Mouse (Mus musculus) liver, postnatal 0 days (tissue): ENCODE measurements around the gene Lingo2. TPM values are rescaled to one million over a fixed set of nuclear protein-coding genes. Genes with fewer than 3 reads are reported as not detected.

Source experiments
- ATAC-seq: fragments of 200-750 bp; cut with Nextera tagmentation; 2 replicates; pipeline ENCODE4 v1.8.0; 2017; ENCODE audit warnings: mild to moderate bottlenecking, moderate library complexity
- DNase-seq: peaks from one replicate; pipeline ENCODE4 v3.0.0-alpha.2; 2016
- H3K27ac ChIP-seq: fragments of 300-500 bp; sonication (generic); 2 replicates; pipeline ENCODE4 v1.5.1; 2014; ENCODE audit warnings: antibody characterized with exemption, moderate library complexity, mild to moderate bottlenecking, low read depth
- H3K27me3 ChIP-seq: fragments of 300-500 bp; sonication (generic); 2 replicates; pipeline ENCODE4 v1.6.1; 2014; ENCODE audit warnings: low read length, control low read depth, mixed read lengths; ENCODE audit not compliant: insufficient read depth
- H3K36me3 ChIP-seq: fragments of 300-500 bp; sonication (generic); replicated peaks from 2 replicates; pipeline ENCODE4 v1.6.1; 2014; ENCODE audit warnings: mild to moderate bottlenecking, control low read depth, low read length, moderate library complexity, mixed read lengths; ENCODE audit not compliant: insufficient read depth
- H3K4me1 ChIP-seq: fragments of 300-500 bp; sonication (generic); 2 replicates; pipeline ENCODE4 v1.6.1; 2014; ENCODE audit warnings: antibody characterized with exemption, mild to moderate bottlenecking, control low read depth; ENCODE audit not compliant: insufficient read depth
- H3K4me2 ChIP-seq: fragments of 300-500 bp; sonication (generic); 2 replicates; pipeline ENCODE4 v1.6.1; 2014; ENCODE audit warnings: low read depth, mild to moderate bottlenecking, low read length, moderate library complexity, mixed read lengths
- H3K4me3 ChIP-seq: fragments of 300-500 bp; sonication (generic); 2 replicates; pipeline ENCODE4 v1.5.1; 2014; ENCODE audit warnings: low read depth, low read length
- H3K9ac ChIP-seq: fragments of 300-500 bp; sonication (generic); replicated peaks from 2 replicates; pipeline ENCODE4 v1.6.1; 2014; ENCODE audit warnings: mild to moderate bottlenecking, moderate library complexity
- H3K9me3 ChIP-seq: fragments of 300-500 bp; sonication (generic); 2 replicates; pipeline ENCODE4 v1.6.1; 2016; ENCODE audit warnings: mild to moderate bottlenecking, control low read depth, low read length, mixed read lengths
- CTCF ChIP-seq: sonication (generic); IDR thresholded peaks from 2 replicates; pipeline ENCODE4 v1.5.1; 2016; ENCODE audit warnings: antibody characterized with exemption, low read depth
- EP300 ChIP-seq: IDR thresholded peaks from 2 replicates; pipeline ENCODE4 v1.6.1; 2016; ENCODE audit warnings: antibody characterized with exemption, low read depth, mild to moderate bottlenecking
- WGBS: fragments of 180-500 bp; shearing (Covaris S2); extraction: QIAGEN DNeasy Blood & Tissue Kit; methylation state at CpG from one replicate; pipeline ENCODE4 v1.1.7; 2014; ENCODE audit not compliant: insufficient replicate concordance; 5-methylcytosine and 5-hydroxymethylcytosine counted together
- polyA plus RNA-seq: library from polyadenylated mRNA; unstranded; fragments of >200 nt; fragmentation: Nextera tagmentation; extraction: Ambion mirVana; gene quantifications from 2 replicates; pipeline ENCODE4 v1.2.1, GENCODE M21; 2015

The Lingo2 gene
- not detected in 2 replicates for polyA plus RNA-seq

DNA sequence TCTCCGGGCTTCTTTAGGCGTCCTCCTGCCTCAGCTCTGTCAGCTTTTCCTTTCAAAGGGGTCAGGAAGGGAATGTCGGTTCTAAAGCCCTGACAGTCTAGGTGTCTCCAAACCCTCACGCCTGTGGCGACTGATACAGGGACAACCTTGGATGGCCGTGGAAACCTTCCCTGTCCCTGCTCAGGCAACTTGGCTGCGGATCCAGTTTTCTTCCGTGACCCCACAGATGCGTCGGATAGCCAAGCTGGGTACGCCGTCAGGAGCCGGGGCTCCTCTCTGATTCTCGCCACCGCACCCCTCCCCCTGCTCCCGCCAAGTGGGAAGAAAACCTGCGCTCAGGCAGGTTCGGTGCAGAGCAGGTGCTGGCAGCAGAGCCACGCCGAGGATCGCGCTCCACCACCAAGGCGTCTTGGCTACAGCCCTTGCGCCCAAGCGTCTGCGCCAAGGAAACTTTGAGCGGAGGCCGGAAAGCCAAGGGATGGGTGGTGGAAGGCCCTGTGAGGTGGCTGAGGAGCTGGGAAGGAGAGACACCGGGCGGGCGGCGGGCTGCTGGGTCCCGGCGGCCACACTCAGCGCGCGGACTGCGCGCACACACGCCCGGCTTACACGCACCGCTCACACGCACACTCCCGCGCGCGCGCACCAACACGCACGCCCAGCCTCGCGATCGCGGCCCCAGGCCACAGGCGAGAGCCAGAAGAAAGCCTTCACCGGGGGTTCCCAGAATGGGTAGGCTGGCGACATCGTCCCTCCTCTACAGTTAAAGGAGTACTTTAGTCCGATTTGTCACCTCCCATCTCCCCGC is at the start of gene Lingo2:
Gene Lingo2 (minus strand): TSS at position 598 of the 805 bp plus-strand sequence.
- H3K4me1 ChIP-seq, result peaks cover 5% of the 10 kb centered on the region
- H3K27ac ChIP-seq, result no peak within 1 kb of the TSS
- WGBS, result 1% methylated on average over 61 of the region's 61 CpGs
- H3K36me3 ChIP-seq, result no peaks in the 10 kb centered on the region
- no peak for TF ChIP-seq EP300
- no peak for TF ChIP-seq CTCF
- ATAC-seq (no peak), DNase-seq (no peak)
- no peaks in the 10 kb centered on the region for H3K9me3 ChIP-seq
- H3K4me3 ChIP-seq, result peak within 1 kb of the TSS; percentile 34
- no peak within 1 kb of the TSS for H3K9ac ChIP-seq
- H3K4me2 ChIP-seq, result peak within 1 kb of the TSS; percentile 63
- peaks cover 40% of the 10 kb centered on the region for H3K27me3 ChIP-seq

- Histone ChIP-seq H3K27ac (no peak overlapping the region), H3K4me1 (no peaks in the 10 kb centered on the region), H3K4me3 (no peak overlapping the region), H3K27me3 (no peaks in the 10 kb centered on the region), H3K9me3 (no peaks in the 10 kb centered on the region), H3K4me2 (no peak overlapping the region), H3K36me3 (no peaks in the 10 kb centered on the region), H3K9ac (no peak overlapping the region)
- 76% methylated on average over 4 of the region's 4 CpGs for WGBS
- ATAC-seq (no peak), DNase-seq (no peak)
- TF ChIP-seq CTCF (no peak), EP300 (no peak)
These were observed 21.8 kb upstream of the Lingo2 start for GRCm38 (mm10) chr4:36973358-36973757.

GRCm38 (mm10) chr4:36952431-36953429 is 1.2 kb upstream of the Lingo2 start:
- no peak overlapping the region for H3K27ac ChIP-seq
- no peak for TF ChIP-seq CTCF
- TF ChIP-seq EP300, result no peak
- H3K9me3 ChIP-seq, result no peaks in the 10 kb centered on the region
- DNase-seq (no peak), ATAC-seq (no peak)
- H3K36me3 ChIP-seq, result no peaks in the 10 kb centered on the region
- H3K4me2 ChIP-seq, result peak overlapping the region; percentile 7; the same call in 1 of the 2 replicates
- no peak overlapping the region for H3K9ac ChIP-seq
- 8% methylated on average over 20 of the region's 20 CpGs for WGBS
- H3K27me3 ChIP-seq, result peaks cover 40% of the 10 kb centered on the region
- H3K4me3 ChIP-seq, result no peak overlapping the region; the same call in 1 of the 2 replicates
- peaks cover 5% of the 10 kb centered on the region for H3K4me1 ChIP-seq

GRCm38 (mm10) chr4:36951955-36952215 is 338 bp upstream of the Lingo2 start:
- no peak for DNase-seq
- TF ChIP-seq EP300, result no peak
- no peak for TF ChIP-seq CTCF
- Histone ChIP-seq H3K27me3 (peaks cover 40% of the 10 kb centered on the region), H3K27ac (no peak overlapping the region), H3K4me1 (peaks cover 5% of the 10 kb centered on the region), H3K9ac (no peak overlapping the region), H3K4me2 (peak overlapping the region; percentile 63; the same call in 1 of the 2 replicates), H3K36me3 (no peaks in the 10 kb centered on the region), H3K4me3 (peak overlapping the region; percentile 20; the same call in 1 of the 2 replicates), H3K9me3 (no peaks in the 10 kb centered on the region)
- WGBS, result under 1% methylated on average over 7 of the region's 7 CpGs
- no peak for ATAC-seq

DNA sequence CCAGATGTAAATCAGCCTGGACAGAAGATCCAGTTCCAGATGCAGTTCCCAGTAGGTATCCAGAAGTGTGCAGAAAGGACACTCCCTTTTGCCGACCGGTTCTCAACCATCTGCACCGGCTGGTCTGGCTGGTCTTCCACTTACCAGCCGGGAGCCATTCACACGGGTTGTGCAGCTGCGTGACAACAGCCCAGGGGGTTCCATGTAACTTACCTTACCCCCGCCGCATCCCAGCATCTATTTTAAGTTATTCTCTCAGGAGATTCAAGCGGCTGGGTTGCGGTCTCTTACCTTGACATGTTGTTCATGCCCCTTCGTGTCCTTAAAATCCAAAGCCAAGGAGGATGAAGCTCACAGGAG is 777 bp downstream of the Lingo2 start:
- TF ChIP-seq CTCF (no peak), EP300 (no peak)
- no peak for DNase-seq
- WGBS, result 3% methylated on average over 11 of the region's 11 CpGs
- Histone ChIP-seq H3K36me3 (no peaks in the 10 kb centered on the region), H3K27ac (no peak overlapping the region), H3K9ac (no peak overlapping the region), H3K4me3 (peak overlapping the region; percentile 34), H3K9me3 (no peaks in the 10 kb centered on the region), H3K4me2 (peak overlapping the region; percentile 63), H3K4me1 (peaks cover 5% of the 10 kb centered on the region), H3K27me3 (peaks cover 40% of the 10 kb centered on the region)
- no peak for ATAC-seq
